Mouse (Mus musculus): Measurements from ENCODE around the gene Acsl5.

GRCm38 (mm10) chr19:55319036-55319435 is 67.3 kb downstream of the Acsl5 start:
- no peak for TF ChIP-seq GATA1 (IDR thresholded peaks at IDR 0.05; ENCODE audit: borderline replicate concordance, low read length)
- TF ChIP-seq FLI1 (IDR thresholded peaks at IDR 0.05; ENCODE audit: low read length): no peak

Data from megakaryocyte, embryonic 14.5 days (primary cell).